Mouse (Mus musculus) urinary bladder, postnatal 4 days (tissue): ENCODE measurements at regions not wholly inside any gene's neighbourhood (a gene's known extent, or its start where the extent isn't known, plus 50 kb on each side); places are given as distances from the start of the nearest gene placed in this dataset.

Experiments
- DNase-seq, 2 experiments: peaks; one replicate each; pipeline ENCODE4 v3.0.0; 2021 to 2022; ENCODE audit warnings: low spot score in 2 of 2

DNA sequence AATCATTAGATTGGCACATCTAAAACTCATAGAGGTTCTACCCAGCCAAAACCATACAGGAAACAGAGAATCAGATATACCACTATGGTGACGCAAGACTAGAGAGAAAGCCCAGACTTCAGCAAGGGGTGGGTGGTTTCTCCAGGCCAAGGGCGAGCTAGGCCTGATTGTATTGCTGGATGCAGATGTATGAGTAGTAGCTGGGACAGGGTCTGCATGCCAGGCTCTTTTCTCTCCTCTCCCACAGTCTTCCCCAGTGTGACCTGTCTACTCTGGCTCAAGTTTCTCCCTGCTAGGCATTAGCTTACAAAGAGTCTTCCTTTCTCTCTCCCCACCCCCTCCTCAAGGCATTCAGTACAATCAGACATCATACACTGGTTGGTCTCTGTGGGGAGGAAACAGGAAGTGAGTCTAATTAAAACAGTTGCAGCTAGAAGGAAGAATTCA, 181.8 kb upstream of the Sesn3 start:
- no peak for DNase-seq

DNA sequence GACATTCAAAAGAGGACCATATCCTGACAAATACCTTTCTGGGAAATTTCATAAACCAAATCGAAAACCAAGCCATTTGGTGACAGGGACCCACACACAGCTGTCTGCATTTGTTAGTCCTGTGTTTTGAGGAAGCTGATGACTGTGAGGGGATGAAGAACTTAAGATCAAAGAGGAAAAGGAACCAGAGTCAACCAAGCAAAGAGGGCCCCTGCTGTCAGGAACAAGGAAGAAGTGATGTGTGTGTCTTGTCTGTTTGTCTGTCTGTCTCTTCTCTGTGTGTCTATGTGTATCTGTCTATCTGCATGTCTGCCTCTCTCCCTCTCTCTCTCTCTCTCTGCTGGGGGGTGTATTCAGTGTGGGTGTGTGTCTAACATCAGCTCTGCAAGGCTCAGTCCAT, 171.3 kb upstream of the Sesn3 start:
- DNase-seq = no peak

GRCm38 (mm10) chr9:14104921-14105320, 169.9 kb upstream of the Sesn3 start:
- no peak for DNase-seq

DNA sequence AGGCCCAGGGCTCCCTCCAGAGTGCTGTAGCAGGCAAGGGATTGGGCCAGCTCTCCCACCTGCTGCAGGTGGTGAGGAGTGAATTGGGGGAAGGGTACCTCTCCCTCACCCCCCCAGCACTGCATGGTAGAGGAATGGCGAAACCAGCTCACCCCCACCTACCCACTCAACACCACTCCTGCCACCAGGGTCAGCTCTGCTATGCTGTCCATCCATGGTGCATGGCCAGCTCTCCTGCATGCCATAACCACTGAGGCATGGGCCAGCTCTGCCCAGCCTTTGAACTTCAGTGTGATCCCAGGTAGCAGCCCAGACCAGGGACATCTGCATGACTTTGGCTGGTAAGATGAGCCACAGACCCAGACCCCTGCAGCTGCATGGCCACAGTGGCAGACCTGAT, 168.5 kb upstream of the Sesn3 start:
- DNase-seq = no peak

DNA sequence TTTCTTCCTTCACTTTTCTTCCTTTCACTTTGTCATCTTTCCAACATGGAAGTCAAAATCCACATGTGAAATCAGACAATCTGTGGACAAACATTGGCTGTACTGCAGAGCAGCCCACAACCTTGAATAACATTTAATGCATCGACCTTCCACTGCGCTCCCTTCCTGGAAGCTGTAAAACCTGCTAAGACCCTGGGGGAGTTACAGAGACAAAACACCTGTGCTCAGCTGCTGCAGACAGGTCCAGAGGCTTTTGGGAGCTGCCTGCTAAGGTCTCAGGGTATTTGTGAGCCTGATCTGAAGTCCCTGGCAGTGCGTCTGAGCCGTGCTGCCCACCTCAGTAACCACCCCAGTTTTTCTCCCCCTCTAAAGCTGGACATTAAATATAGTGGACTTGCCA, 166.1 kb upstream of the Sesn3 start:
- DNase-seq = no peak

- no peak for DNase-seq
Measured at GRCm38 (mm10) chr9:14109492-14109891, 165.4 kb upstream of the Sesn3 start.

- no peak for DNase-seq
Measured at GRCm38 (mm10) chr9:14111713-14112112, 163.2 kb upstream of the Sesn3 start.

- DNase-seq = no peak
Measured at GRCm38 (mm10) chr9:14115521-14115920, 159.3 kb upstream of the Sesn3 start.

DNA sequence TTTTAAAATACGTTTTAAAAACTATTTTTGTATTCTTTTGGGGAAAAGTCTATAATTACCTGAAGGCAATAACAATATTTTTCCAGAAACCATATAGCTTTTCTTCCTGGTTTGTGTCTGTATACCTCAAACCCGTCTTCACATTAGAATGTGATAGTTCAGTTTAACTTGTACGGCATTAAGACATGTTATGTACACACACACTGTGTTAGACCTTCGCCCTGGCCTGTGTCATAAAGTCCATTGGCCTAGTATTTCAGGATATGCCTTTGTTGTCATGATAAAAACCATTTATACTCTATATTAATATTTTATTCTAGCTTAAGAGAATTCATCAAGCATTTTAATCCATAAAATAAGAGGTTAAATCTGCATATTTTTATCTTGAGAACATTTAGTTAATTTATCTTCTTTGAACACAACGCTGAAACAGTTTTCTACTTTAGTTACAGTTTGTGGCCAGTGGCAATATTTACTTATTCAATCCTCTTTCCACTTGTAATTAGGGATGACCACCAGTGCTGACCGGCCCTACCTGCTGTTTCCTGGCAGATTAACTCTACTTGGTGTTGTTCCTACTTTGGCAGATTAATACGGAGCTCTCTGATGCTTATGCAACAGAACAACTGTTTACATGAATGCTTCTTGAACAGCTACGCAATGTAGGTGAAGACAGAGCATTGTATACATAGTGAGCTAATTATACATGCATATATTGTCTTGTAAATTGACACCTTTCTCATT, 158.6 kb upstream of the Sesn3 start:
- DNase-seq = no peak

GRCm38 (mm10) chr9:14133372-14133771, 141.5 kb upstream of the Sesn3 start:
- no peak for DNase-seq

GRCm38 (mm10) chr9:14134894-14135450, 139.9 kb upstream of the Sesn3 start:
- DNase-seq = no peak

GRCm38 (mm10) chr9:14141321-14141720, 133.5 kb upstream of the Sesn3 start:
- DNase-seq = no peak

DNA sequence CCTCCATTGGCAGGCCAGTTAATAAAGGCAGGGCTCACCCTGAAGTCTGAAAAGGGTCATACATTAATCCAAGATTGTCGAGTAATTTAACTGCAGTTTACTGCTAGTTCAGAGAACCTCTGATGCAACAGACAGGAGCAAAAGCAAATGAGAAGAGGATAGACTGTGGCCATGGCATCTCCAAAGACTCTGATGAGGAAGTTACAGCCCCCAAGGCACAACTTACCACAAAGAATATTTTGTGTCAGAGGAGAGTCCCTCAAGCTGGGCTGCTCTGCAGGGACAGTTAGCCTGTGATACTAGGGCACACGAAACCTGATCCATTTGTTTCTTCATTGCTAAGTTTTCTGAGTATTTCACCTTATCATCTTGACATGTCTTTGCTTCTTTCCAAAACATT, 130.9 kb upstream of the Sesn3 start:
- DNase-seq = no peak

- DNase-seq = no peak
Measured at GRCm38 (mm10) chr9:14147088-14147487, 127.8 kb upstream of the Sesn3 start.

DNA sequence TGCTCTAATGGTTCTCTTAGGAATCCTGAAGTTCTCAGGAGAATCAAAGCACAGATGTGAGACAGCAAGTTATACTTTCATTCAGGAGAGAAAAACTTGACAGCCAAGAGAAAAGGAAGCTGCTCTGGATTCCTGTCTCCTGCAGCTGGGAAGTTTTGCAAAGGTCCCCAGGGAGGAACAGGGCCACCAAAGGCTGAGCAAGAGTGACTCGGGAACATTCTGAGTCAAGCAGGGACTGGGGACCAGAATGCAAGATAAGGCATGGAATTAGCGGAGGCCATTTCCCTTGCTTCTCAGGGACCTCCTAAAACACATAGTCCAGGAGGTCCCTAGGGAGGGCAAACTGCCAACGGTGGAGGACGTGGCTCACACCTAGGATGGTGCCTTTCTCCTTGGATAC, 127.1 kb upstream of the Sesn3 start:
- no peak for DNase-seq

DNA sequence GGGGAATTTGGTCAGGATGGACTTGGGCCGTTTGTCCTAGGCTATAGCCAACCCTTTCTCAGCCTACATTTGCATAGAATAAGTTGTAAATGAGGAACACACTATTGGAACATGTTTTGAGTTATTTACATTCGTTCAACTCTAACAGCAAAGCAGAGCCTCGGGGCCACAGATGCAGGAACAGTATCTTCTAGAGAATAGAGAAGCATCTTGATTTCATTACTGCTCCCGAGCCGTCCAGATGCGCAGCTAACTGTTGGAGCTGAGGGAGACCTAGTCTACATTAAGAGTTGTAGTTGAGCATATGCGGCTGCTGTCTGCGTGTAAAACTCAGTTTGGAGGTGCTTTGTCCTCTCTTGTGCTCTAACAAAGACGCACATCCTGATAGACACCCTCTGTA, 124.6 kb upstream of the Sesn3 start:
- no peak for DNase-seq

GRCm38 (mm10) chr9:14156967-14157366, 117.9 kb upstream of the Sesn3 start:
- no peak for DNase-seq

DNA sequence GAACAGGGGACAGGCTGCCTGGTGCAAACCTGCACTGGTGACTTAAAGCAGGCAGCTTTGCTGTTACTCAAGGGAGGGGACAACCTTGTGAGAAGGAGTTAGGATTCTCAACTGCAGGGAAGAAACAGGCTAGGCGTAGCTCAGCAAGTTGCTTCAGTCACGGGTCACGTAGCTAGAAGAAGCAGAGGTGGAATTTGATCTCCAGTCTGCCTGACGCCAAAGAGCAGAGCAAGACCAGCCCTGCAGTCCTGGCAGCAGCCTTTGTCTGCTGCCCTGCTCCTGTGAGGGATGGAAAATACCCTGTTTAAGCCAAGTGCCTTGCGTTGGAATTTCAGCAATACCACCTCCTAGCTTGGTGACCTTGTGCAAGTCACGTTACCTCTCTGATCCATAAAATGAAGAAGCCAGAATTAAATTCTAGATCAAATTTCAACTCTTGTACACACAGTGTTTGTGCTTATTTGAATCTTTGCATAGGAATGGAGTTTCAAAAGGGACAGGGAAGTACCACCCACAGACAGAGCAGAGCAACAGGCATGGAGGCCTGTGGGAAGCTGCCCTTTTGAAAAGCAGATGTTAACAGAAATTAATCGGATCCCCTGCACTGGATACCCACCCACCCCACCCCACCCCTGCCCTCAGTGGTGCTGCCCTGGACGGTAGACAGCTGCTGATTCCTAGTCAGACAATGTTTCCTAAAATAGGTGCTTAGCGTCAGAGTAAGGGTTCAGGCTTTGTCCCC, 116.6 kb upstream of the Sesn3 start:
- no peak for DNase-seq

DNA sequence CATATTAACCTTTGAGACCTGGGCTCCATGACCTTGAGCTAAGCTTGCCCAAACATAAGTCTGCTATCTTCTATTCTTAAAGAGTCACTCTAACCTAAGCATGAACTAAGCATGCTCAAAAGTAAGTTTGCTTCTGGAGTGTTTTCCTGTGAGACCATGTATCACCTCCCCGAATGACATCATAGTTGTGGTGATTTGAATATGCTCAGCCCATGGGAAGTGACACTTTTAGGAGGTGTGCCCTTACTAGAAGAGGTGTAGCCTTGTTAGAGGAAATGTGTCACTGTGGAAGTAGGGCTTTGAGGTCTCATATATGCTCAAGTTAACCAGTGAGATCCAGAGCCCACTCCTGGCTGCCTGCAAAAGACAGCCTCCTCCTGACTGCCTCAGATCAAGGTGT, 114.7 kb upstream of the Sesn3 start:
- no peak for DNase-seq

DNA sequence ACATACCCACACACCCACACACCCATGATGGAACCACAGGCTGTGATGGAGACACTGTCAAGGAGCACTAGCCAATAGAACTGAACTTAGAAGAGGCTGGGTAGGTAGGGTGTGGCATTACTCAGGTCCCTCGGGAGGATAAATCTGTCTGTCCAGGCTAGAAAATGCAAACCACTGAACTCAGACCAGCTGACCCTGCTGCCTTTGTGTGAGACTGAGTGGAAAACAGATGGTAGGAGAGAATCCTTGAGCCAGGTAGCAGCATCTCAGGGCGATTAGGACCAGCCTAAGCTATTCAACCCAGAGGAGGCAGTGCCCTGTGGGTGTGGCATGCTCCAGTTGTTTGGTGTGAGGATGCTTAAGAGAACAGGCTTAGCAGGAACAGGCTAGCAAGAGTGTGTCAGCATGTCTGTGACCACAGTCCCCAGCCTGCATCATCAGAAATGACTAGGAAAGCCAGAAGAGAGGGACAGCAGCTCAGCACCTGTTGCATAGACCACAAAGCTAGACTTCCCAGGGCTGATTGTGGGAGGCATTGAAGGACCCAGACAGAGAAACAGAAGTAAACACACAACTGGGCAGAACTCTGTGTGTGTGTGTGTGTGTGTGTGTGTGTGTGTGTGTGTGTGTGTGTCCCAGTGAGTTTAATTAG, 103.2 kb upstream of the Sesn3 start:
- no peak for DNase-seq

- DNase-seq = peak; percentile 62 to 78
Measured at GRCm38 (mm10) chr9:14173631-14174323, 101.1 kb upstream of the Sesn3 start.
